Mouse (Mus musculus): ENCODE data around the gene Gzmk. TPM values are rescaled to one million over a fixed set of nuclear protein-coding genes. Genes with fewer than 3 reads are reported as not detected.

The Gzmk gene
- 16.8 TPM for polyA plus RNA-seq (2017; shearing (Covaris generic))

DNA sequence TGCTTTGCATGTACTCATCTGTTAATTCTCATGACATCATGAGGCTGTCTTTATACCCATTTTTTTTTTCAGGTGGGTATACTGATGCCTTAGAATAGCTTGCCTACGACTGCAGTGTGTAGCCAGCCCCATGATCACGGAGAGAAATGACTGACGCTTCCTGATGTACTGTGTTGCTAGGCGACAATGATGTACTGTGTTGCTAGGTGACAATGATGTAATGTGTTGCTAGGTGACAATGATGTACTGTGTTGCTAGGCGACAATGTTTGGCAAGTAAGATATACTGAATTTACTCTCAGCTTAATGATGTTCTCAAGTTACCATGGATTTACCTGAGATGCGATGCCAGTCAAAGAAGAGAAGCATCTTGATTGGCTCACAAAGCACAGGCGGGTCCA, at the start of gene Gzmk:
Gzmk (minus strand) TSS at position 98 of the 400 bp plus-strand sequence.

GRCm38 (mm10) chr13:113209624-113210023, 16.1 kb downstream of the Gzmk start, which contains the start of gene Esm1:
Gene Esm1, plus strand, starts transcription at chr13:113209659.

Other genes starting within 250 kb of the Gzmk start
- gene Ccno, start 238.1 kb downstream of the Gzmk start, polyA plus RNA-seq (2017; shearing (Covaris generic)) = 2.2 TPM
- not detected for gene Mcidas, start 232.1 kb downstream of the Gzmk start, polyA plus RNA-seq (2017; shearing (Covaris generic))
- not detected for gene Cdc20b, start 190.8 kb downstream of the Gzmk start, polyA plus RNA-seq (2017; shearing (Covaris generic))
- gene Gpx8, start 179.5 kb downstream of the Gzmk start, polyA plus RNA-seq (2017; shearing (Covaris generic)) = not detected
- gene Gzma, start 124.9 kb downstream of the Gzmk start, polyA plus RNA-seq (2017; shearing (Covaris generic)) = 1.2 TPM
- gene Esm1, start 16.2 kb downstream of the Gzmk start, polyA plus RNA-seq (2017; shearing (Covaris generic)) = 6.5 TPM
- gene BC067074, start 67.3 kb upstream of the Gzmk start, polyA plus RNA-seq (2017; shearing (Covaris generic)) = 0.06 TPM